Mouse (Mus musculus): ENCODE measurements around the gene A630001G21Rik.
A peak's percentile ranks its signal among the peaks of the same experiment; 100 is the strongest.
"Not testable (repeated sequence)": the region's sequence is repeated elsewhere in the genome, so short reads cannot be mapped to it uniquely, and the experiment has no call there.

The A630001G21Rik gene

GRCm38 (mm10) chr1:85778436-85778835 is at the start of gene A630001G21Rik:
A630001G21Rik (minus strand) TSS chr1:85778643.
- DNase-seq (ENCODE audit: extremely low spot score, low spot score) = no peak

DNA sequence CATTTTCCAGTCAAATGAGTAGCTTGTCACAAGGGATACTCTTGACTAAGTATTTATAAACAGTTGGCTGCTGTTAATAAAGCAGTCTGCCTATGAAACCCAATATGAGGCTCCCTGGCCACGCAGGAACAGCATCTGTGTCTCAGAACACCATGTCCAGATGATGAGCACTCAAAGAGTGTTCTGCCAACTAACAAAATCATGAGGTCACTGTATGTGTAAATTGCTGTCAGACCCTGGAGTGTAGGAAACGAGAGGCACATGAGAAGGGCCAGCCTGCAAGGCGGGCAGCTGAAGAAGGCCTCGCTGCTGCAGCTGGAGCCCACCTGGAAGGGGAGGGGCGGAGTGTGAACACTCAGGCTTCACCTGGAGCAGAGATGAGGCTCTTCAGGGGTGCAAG is 48.7 kb upstream of the A630001G21Rik start:
- DNase-seq (ENCODE audit: extremely low spot score, low spot score) = no peak

GRCm38 (mm10) chr1:85824905-85825304 is 46.5 kb upstream of the A630001G21Rik start:
- no peak for DNase-seq (ENCODE audit: extremely low spot score, low spot score)

DNA sequence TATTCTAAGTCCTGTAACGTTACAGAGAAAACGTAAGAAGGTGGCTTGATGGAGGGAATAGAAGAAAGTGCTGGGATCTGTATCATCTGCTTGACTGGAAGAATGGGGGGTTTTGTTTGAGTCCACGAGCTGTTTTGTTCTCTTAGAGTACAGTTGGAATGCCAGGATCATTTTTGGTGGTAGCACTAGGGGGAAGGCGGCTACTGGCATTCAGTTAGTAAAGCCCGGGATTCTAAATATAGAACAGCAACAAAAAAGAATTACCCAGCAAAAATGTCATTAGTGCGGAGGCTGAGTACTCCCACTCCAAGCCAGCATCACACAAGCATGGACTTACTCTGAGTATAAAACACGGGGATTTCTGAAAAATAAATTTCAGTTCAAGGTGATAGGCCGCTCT is 43.8 kb upstream of the A630001G21Rik start:
- no peak for DNase-seq (ENCODE audit: extremely low spot score, low spot score)

DNA sequence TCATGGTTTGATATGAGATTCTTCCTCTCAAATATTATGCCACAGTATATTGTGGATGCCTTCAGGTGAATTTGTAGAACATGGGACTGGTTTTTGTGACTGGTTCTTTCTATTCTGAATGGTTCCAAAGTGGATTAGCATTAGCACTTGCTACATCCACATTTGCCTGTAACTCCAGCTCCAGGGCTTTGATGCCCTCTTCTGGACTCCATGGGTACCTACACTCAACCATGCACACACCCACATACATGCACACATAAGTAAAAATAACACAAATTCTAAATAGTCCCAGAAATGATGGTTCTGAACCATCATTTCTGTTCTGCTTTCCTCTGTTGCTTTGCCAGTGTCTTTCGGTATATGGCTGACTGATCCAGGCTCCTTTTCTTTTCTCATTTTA is 41.3 kb upstream of the A630001G21Rik start:
- no peak for DNase-seq (ENCODE audit: extremely low spot score, low spot score)

DNA sequence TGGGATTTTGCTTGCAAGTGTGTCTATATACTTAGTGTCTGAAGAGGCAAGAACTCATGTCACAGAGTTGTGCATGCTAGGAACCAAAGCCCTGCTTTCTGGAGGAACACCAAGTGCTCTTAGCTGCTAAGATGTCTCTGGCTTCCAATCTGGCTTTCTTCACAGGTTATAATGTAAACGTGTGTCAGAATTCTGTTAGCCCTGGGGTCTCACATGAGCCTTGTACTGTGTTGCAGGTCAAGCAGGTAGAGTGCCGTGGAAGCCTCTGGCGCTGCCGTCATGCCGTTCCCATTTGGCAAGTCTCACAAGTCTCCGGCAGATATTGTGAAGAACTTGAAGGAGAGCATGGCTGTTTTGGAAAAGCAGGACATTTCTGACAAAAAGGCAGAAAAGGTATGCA is 39.7 kb upstream of the A630001G21Rik start:
- DNase-seq (ENCODE audit: extremely low spot score, low spot score) = no peak

DNA sequence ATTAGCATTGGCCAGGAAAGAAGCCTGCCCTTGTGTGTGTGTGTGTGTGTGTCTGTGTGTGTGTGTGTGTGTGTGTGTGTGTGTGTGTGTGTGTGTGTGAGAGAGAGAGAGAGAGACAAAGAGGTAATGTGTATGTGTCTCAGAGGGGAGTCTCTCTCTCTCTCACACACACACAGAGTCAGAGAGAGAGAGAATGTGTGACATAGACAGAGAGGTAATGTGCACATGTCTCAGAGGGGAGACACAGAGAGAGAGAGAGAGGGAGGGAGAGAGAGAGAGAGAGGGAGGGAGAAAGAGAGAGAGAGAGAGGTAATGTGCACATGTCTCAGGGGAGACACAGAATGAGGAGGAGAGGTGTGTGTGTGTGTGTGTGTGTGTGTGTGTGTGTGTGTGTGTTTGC is 35.8 kb upstream of the A630001G21Rik start:
- not testable (repeated sequence) for DNase-seq (ENCODE audit: extremely low spot score, low spot score)

DNA sequence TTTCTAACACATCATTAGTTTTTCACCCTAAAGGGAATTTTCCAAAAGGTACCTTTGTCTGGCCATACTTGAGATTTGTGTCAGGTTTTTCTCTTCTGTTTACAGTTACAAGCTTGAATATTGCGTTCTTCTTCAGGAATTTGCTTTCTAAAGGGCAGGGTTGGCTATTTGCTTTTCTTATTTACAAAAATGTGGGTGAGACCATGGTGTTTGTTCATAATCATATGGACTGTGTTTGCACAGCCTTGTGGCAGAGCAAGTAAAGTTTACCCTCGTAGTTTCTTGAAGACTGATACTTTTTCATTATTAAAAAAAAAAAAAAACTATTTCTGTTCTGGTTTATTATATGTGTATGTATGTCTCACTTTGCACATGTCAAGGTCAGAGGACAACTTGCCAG is 32.3 kb upstream of the A630001G21Rik start:
- DNase-seq (ENCODE audit: extremely low spot score, low spot score) = no peak

DNA sequence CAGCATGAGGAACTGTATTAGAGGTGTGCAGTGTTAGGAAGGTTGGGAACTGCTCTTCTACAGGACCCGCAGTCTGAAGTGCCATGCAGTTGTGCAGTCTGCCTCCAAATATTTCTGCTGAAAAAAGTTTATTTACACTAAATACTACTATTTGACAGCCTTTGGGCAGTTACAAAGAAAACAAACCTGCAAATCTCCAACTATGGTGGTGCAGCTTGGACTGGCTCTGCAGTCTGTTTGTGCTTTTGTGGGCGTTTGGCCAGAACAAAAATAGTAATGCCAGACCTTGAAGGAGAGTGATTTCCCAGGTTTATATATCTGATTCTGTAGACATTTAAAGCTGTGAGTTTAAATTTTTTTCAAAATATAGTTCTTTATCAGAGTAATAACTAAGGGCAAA is 31.9 kb upstream of the A630001G21Rik start:
- no peak for DNase-seq (ENCODE audit: extremely low spot score, low spot score)

DNA sequence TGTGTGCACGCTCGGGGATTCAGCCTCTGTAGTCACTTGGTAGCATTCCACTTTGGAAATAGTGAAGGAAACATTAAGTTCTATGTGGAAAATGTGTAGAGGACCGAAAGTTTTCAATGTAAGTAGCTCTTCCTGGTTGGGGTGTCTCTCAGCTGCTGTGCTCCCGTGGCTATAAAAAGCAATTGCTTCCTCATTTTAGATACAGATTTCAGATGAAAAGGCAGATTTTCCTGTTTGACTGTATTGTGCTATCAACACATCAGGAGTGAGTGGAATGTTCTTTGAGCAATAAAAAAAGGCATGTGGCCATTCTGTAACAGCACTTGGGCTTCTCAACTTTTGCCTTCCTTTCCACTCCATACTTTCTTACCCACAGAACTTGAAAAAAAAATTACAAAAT is 30.8 kb upstream of the A630001G21Rik start:
- no peak for DNase-seq (ENCODE audit: extremely low spot score, low spot score)

DNA sequence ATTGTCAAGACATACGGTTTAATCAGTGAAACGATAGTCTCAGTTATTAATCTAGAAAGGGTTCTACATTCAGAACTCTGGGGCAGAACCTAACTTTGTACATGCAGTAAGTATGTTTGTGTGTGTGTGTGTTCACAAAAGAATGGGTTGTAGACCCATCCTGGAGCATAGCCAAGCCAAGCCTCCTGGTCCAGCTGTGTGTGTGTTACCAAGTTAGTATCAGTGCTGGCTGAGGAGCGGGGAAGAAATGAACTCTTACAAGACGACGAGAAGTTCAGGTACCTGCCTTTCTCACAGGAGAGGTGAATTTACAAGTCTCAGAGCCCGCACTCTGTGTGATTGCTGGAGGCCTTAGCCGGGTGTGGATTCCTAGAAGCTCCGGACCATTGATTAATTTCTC is 26.1 kb upstream of the A630001G21Rik start:
- DNase-seq (ENCODE audit: extremely low spot score, low spot score) = no peak

DNA sequence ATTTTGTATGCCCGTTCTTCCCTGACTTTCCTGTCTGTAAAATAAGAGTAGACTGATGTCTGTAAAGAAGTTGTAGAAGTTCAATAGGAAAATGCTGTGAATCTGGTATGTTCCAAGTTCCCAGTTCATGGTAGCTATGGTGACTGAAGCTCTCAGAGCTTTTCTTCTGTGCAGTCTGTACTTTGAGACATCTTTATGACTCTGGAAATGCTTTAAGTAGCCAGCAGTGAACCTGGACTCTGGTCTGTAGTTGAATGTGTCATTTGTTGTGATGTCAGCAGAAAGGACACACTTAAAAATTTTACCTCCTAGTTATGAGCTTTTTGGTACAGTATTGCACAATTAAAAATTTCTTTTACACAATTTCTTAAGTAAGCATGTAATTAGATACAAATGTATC is 24.1 kb upstream of the A630001G21Rik start:
- no peak for DNase-seq (ENCODE audit: extremely low spot score, low spot score)

DNA sequence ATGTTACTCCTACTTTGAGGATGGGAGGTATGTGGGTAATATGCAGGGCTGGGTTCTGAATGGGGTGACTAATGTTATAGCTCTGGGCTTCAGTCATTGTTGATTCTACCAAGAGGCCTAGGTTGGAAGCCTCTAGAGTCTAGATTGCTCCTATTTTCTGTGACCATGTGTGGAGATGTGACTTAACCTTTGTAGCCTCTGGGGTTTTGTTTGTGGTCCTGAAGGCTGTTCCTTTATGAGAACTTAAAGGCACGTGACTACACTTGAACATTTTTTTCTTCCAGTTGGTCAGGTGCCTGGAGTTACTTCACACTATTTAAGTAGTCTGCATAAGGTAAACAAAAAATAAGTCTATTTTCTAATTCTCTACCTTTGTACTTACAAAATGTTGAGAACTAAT is 21.3 kb upstream of the A630001G21Rik start:
- DNase-seq (ENCODE audit: extremely low spot score, low spot score) = no peak

GRCm38 (mm10) chr1:85795196-85795595 is 16.8 kb upstream of the A630001G21Rik start:
- DNase-seq (ENCODE audit: extremely low spot score, low spot score) = no peak

DNA sequence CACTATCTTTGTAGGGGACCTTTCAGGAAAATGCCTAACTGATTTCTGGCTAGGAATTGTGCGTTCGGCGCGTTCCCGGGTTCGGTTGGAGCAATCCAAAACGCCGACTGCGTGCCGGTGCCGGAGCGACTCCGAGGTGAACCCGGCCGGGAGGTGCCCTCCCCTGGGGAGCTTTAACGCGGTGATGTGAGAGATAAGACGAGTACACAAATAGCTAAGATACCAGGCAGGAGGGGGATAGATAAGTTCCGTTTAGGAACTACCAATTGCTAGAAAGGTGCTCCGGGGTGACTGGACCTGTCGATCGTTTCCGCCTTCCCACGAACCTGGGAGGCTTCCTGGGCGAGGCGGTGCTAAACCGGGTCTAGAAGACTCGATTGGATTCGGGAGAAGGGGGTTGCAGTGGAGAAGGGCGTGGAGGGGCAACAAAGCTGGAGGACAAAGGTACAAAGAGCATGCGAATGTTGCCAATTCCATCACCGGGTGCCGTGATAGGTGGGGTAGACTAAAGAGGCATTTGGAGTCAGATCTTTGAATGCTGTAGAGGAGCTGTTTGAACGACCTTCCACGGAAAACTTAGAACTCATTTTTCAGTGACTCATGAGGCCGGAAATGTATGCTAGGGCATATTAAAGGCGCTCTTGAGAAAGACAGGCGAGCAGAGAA is 15.8 kb upstream of the A630001G21Rik start:
- DNase-seq (ENCODE audit: extremely low spot score, low spot score) = peak; percentile 63

GRCm38 (mm10) chr1:85793208-85794105 is 15.0 kb upstream of the A630001G21Rik start, which contains the start of gene Cab39:
Cab39 (plus strand) TSS chr1:85793441.
- DNase-seq (ENCODE audit: extremely low spot score, low spot score) = peak; percentile 85

GRCm38 (mm10) chr1:85791476-85791875 is 13.0 kb upstream of the A630001G21Rik start:
- DNase-seq (ENCODE audit: extremely low spot score, low spot score) = no peak

- DNase-seq (ENCODE audit: extremely low spot score, low spot score) = no peak
Measured at GRCm38 (mm10) chr1:85790565-85790964, 12.1 kb upstream of the A630001G21Rik start.

GRCm38 (mm10) chr1:85779428-85780180 is 1.2 kb upstream of the A630001G21Rik start:
- no peak for DNase-seq (ENCODE audit: extremely low spot score, low spot score)

- DNase-seq (ENCODE audit: extremely low spot score, low spot score) = no peak
Measured at GRCm38 (mm10) chr1:85779012-85779411, 569 bp upstream of the A630001G21Rik start.

GRCm38 (mm10) chr1:85776154-85776553 is 2.3 kb downstream of the A630001G21Rik start:
- no peak for DNase-seq (ENCODE audit: extremely low spot score, low spot score)

GRCm38 (mm10) chr1:85775136-85775535 is 3.3 kb downstream of the A630001G21Rik start:
- DNase-seq (ENCODE audit: extremely low spot score, low spot score) = no peak

All from neural tube, embryonic 10.5 days (tissue).